Mouse (Mus musculus) testis, adult 2 months (tissue): ENCODE measurements around the gene Lrtm2.

ENCODE experiments used
- CTCF ChIP-seq: fragments of 200-500 bp; IDR thresholded peaks from 2 replicates; pipeline ENCODE4 v1.5.1; 2012; ENCODE audit warnings: low read depth, mild to moderate bottlenecking, inconsistent platforms, low read length, moderate library complexity; ENCODE audit not compliant: control insufficient read depth, insufficient read depth, insufficient replicate concordance
- POLR2A ChIP-seq: fragments of 200-500 bp; IDR thresholded peaks from 2 replicates; pipeline ENCODE4 v1.6.1; 2012; ENCODE audit warnings: low read depth, mild to moderate bottlenecking, inconsistent platforms, low read length, moderate library complexity; ENCODE audit not compliant: control insufficient read depth

GRCm38 (mm10) chr6:119375035-119375434, 44.5 kb upstream of the Lrtm2 start:
- TF ChIP-seq POLR2A (no peak), CTCF (no peak)
